Comparison of ENCODE assay signal across 35 mouse cellular contexts in the genomic region with DNA sequence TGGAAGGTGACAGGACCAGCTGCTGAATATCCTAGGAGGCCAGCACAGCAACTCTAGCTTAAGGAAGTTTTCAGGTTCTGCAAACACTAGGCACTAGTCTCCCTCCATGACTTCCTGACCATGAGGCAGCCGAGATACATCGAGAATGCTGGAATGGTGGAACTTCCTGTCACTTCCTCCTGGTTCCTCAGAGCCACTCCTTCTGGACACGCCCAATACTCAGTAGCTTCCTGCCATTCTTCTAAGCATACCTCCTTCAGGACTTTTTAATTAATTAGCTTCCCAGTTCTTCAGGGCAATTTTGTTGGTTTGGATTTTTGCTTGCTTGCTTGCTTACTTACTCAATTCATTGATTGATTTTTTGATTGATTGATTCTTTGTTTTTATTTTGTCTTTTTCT. TPM values are rescaled to one million over a fixed set of nuclear protein-coding genes. Genes with fewer than 3 reads are reported as not detected.
"Had no signal": no experiment of that assay in that cellular context is flagged by ENCODE, and none has a peak within 500 bp of the region (broad histone marks: within the 10 kb centered on the region; RNA-seq: fewer than 3 reads in every experiment).

A gene (minus strand): TSS at position 101 of the 400 bp plus-strand sequence.

RNA-seq across cellular contexts. Expression of the gene that starts here (rescaled TPM):
- total RNA-seq: heart, postnatal 10 days; heart, postnatal 25 days; heart, postnatal 36 days; hindbrain, postnatal 0 days; layer of hippocampus, adult 18-20 months; layer of hippocampus, adult 8-10 months; layer of hippocampus, postnatal 10 days; layer of hippocampus, postnatal 14 days; layer of hippocampus, postnatal 25 days; layer of hippocampus, postnatal 36 days; left cerebral cortex, adult 18-20 months; left cerebral cortex, adult 2 months; left cerebral cortex, adult 8-10 months had no signal
- polyA plus RNA-seq: heart, embryonic 13.5 days; heart, embryonic 14.5 days; heart, embryonic 15.5 days; heart, embryonic 16.5 days; heart, postnatal 0 days; hindbrain, embryonic 10.5 days; hindbrain, embryonic 11.5 days; hindbrain, embryonic 12.5 days; hindbrain, embryonic 13.5 days; hindbrain, embryonic 14.5 days; hindbrain, embryonic 15.5 days; hindbrain, embryonic 16.5 days; hindbrain, postnatal 0 days; intestine, embryonic 14.5 days; intestine, embryonic 15.5 days; intestine, embryonic 16.5 days; intestine, postnatal 0 days; kidney, adult 2 months; kidney, embryonic 14.5 days; kidney, embryonic 15.5 days; kidney, embryonic 16.5 days; kidney, postnatal 0 days; large intestine, adult 2 months had no signal
